Mouse (Mus musculus) cerebellum, adult 2 months (tissue): ENCODE measurements around the gene As3mt.

ENCODE experiments used
- CTCF ChIP-seq: fragments of 200-500 bp; IDR thresholded peaks from 2 replicates; pipeline ENCODE4 v1.5.1; 2011; ENCODE audit warnings: low read depth, mild to moderate bottlenecking, control low read depth, low read length, moderate library complexity, borderline replicate concordance; ENCODE audit not compliant: insufficient read depth
- POLR2A ChIP-seq: fragments of 200-500 bp; IDR thresholded peaks from 2 replicates; pipeline ENCODE4 v1.6.1; 2011; ENCODE audit warnings: low read length, control low read depth, borderline replicate concordance; ENCODE audit not compliant: insufficient read depth

- no peak for TF ChIP-seq CTCF
- no peak for TF ChIP-seq POLR2A
Measured at GRCm38 (mm10) chr19:46728909-46729308, 21.7 kb downstream of the As3mt start.
